Mouse (Mus musculus) hindbrain, embryonic 16.5 days (tissue): ENCODE results near the gene Irak4. TPM values are rescaled to one million over a fixed set of nuclear protein-coding genes. Genes with fewer than 3 reads are reported as not detected.

Experiments
- ATAC-seq: fragments of 200-750 bp; cut with Nextera tagmentation; 2 replicates; pipeline ENCODE4 v1.8.0; 2017; ENCODE audit warnings: moderate TSS enrichment, moderate library complexity
- H3K27ac ChIP-seq: fragments of 300-500 bp; sonication (generic); 2 replicates; pipeline ENCODE4 v1.5.1; 2014; ENCODE audit warnings: low read depth, mild to moderate bottlenecking, control low read depth, low read length, moderate library complexity
- H3K27me3 ChIP-seq: fragments of 300-500 bp; sonication (generic); replicated peaks from 2 replicates; pipeline ENCODE4 v1.6.1; 2014; ENCODE audit warnings: low read length; ENCODE audit not compliant: control insufficient read depth, insufficient read depth
- H3K36me3 ChIP-seq: fragments of 300-500 bp; sonication (generic); 2 replicates; pipeline ENCODE4 v1.6.1; 2014; ENCODE audit warnings: mild to moderate bottlenecking, low read length, moderate library complexity, mixed read lengths; ENCODE audit not compliant: control insufficient read depth, insufficient read depth
- H3K4me1 ChIP-seq: fragments of 300-500 bp; sonication (generic); 2 replicates; pipeline ENCODE4 v1.6.1; 2014; ENCODE audit warnings: low read depth, low read length; ENCODE audit not compliant: control insufficient read depth, insufficient read depth
- H3K4me2 ChIP-seq: fragments of 300-500 bp; sonication (generic); 2 replicates; pipeline ENCODE4 v1.6.1; 2014; ENCODE audit warnings: mild to moderate bottlenecking, low read length, control low read depth, moderate library complexity
- H3K4me3 ChIP-seq: fragments of 300-500 bp; sonication (generic); 2 replicates; pipeline ENCODE4 v1.5.1; 2014; ENCODE audit warnings: mild to moderate bottlenecking, low read length, control low read depth, moderate library complexity
- H3K9ac ChIP-seq: fragments of 300-500 bp; sonication (generic); 2 replicates; pipeline ENCODE4 v1.6.1; 2014; ENCODE audit warnings: low read depth, mild to moderate bottlenecking, control low read depth, low read length, moderate library complexity
- H3K9me3 ChIP-seq: fragments of 300-500 bp; sonication (generic); 2 replicates; pipeline ENCODE4 v1.6.1; 2014; ENCODE audit warnings: mild to moderate bottlenecking, low read length, moderate library complexity; ENCODE audit not compliant: control insufficient read depth
- WGBS: fragments of 180-500 bp; shearing (Covaris S2); extraction: QIAGEN DNeasy Blood & Tissue Kit; methylation state at CpG from one replicate; pipeline ENCODE4 v1.1.7; 2014; 5-methylcytosine and 5-hydroxymethylcytosine counted together
- polyA plus RNA-seq: library from polyadenylated mRNA; unstranded; fragments of >200 nt; fragmentation: Nextera tagmentation; extraction: Ambion mirVana; gene quantifications from 2 replicates; pipeline ENCODE4 v1.2.1, GENCODE M21; 2015

Irak4 gene
- polyA plus RNA-seq, 1 experiment from 2014 or later: 1.7 TPM

GRCm38 (mm10) chr15:94593586-94593985, 50.1 kb downstream of the Irak4 start:
- H3K4me3 ChIP-seq: no peak overlapping the region
- no peaks in the 10 kb centered on the region; the same call in 1 of the 2 replicates for H3K4me1 ChIP-seq
- no peak for ATAC-seq
- 73% methylated on average over 1 of the region's 1 CpGs for WGBS
- H3K9ac ChIP-seq: no peak overlapping the region
- H3K27me3 ChIP-seq: no peaks in the 10 kb centered on the region
- H3K9me3 ChIP-seq: no peaks in the 10 kb centered on the region
- H3K4me2 ChIP-seq: no peak overlapping the region
- H3K27ac ChIP-seq: no peak overlapping the region
- H3K36me3 ChIP-seq: no peaks in the 10 kb centered on the region

- Histone ChIP-seq H3K36me3 (no peaks in the 10 kb centered on the region), H3K9ac (no peak overlapping the region), H3K4me3 (no peak overlapping the region), H3K9me3 (no peaks in the 10 kb centered on the region), H3K27ac (no peak overlapping the region), H3K4me1 (no peaks in the 10 kb centered on the region), H3K4me2 (no peak overlapping the region), H3K27me3 (no peaks in the 10 kb centered on the region)
- no peak for ATAC-seq
- WGBS: 83% methylated on average over 11 of the region's 11 CpGs
Measured at GRCm38 (mm10) chr15:94600145-94600707, 56.8 kb downstream of the Irak4 start.

GRCm38 (mm10) chr15:94601339-94601738, 57.9 kb downstream of the Irak4 start:
- no peak for ATAC-seq
- Histone ChIP-seq H3K9me3 (no peaks in the 10 kb centered on the region), H3K9ac (no peak overlapping the region), H3K36me3 (no peaks in the 10 kb centered on the region), H3K27me3 (no peaks in the 10 kb centered on the region), H3K27ac (no peak overlapping the region), H3K4me1 (no peaks in the 10 kb centered on the region), H3K4me2 (no peak overlapping the region), H3K4me3 (no peak overlapping the region)
- WGBS: 19% methylated on average over 3 of the region's 3 CpGs

- Histone ChIP-seq H3K4me3 (no peak overlapping the region), H3K9me3 (no peaks in the 10 kb centered on the region), H3K36me3 (no peaks in the 10 kb centered on the region), H3K4me1 (no peaks in the 10 kb centered on the region), H3K4me2 (no peak overlapping the region), H3K27me3 (no peaks in the 10 kb centered on the region), H3K27ac (no peak overlapping the region), H3K9ac (no peak overlapping the region)
- 64% methylated on average over 3 of the region's 3 CpGs for WGBS
- no peak for ATAC-seq
Measured at GRCm38 (mm10) chr15:94602441-94602840, 59.0 kb downstream of the Irak4 start.

- no peak overlapping the region for H3K9ac ChIP-seq
- H3K36me3 ChIP-seq: no peaks in the 10 kb centered on the region
- no peak overlapping the region for H3K27ac ChIP-seq
- no peak overlapping the region for H3K4me2 ChIP-seq
- H3K4me3 ChIP-seq: no peak overlapping the region
- no peaks in the 10 kb centered on the region for H3K27me3 ChIP-seq
- no peaks in the 10 kb centered on the region for H3K9me3 ChIP-seq
- WGBS: 95% methylated on average over 8 of the region's 8 CpGs
- no peaks in the 10 kb centered on the region for H3K4me1 ChIP-seq
- ATAC-seq: no peak
Measured at GRCm38 (mm10) chr15:94607768-94608167, 64.3 kb downstream of the Irak4 start.

- ATAC-seq: no peak
- 95% methylated on average over 11 of the region's 11 CpGs for WGBS
Measured at GRCm38 (mm10) chr15:94616036-94616435, 72.6 kb downstream of the Irak4 start.

GRCm38 (mm10) chr15:94620909-94621308, 77.5 kb downstream of the Irak4 start:
- no peak overlapping the region for H3K9ac ChIP-seq
- no peak overlapping the region for H3K4me3 ChIP-seq
- no peak for ATAC-seq
- no peak overlapping the region for H3K4me2 ChIP-seq
- H3K4me1 ChIP-seq: no peaks in the 10 kb centered on the region
- H3K27ac ChIP-seq: no peak overlapping the region
- H3K9me3 ChIP-seq: no peaks in the 10 kb centered on the region
- H3K36me3 ChIP-seq: no peaks in the 10 kb centered on the region
- H3K27me3 ChIP-seq: no peaks in the 10 kb centered on the region

More at GRCm38 (mm10) chr15:94616036-94616435, 72.6 kb downstream of the Irak4 start:
- no peak overlapping the region for H3K27ac ChIP-seq
- H3K27me3 ChIP-seq: no peaks in the 10 kb centered on the region
- no peaks in the 10 kb centered on the region for H3K4me1 ChIP-seq
- no peak overlapping the region for H3K9ac ChIP-seq
- H3K4me2 ChIP-seq: no peak overlapping the region
- no peak overlapping the region for H3K4me3 ChIP-seq
- H3K36me3 ChIP-seq: no peaks in the 10 kb centered on the region
- H3K9me3 ChIP-seq: no peaks in the 10 kb centered on the region

GRCm38 (mm10) chr15:94628463-94628829, 85.0 kb downstream of the Irak4 start:
- H3K4me1 ChIP-seq: peaks cover 2% of the 10 kb centered on the region; the same call in 1 of the 2 replicates
- 45% methylated on average over 2 of the region's 2 CpGs for WGBS
- no peaks in the 10 kb centered on the region for H3K36me3 ChIP-seq
- no peaks in the 10 kb centered on the region for H3K9me3 ChIP-seq
- peak overlapping the region; percentile 98 for H3K4me2 ChIP-seq
- H3K4me3 ChIP-seq: peak overlapping the region; percentile 78
- H3K27ac ChIP-seq: no peak overlapping the region; the same call in 1 of the 2 replicates
- no peaks in the 10 kb centered on the region for H3K27me3 ChIP-seq
- peak overlapping the region; percentile 89 for H3K9ac ChIP-seq
- peak; percentile 19; the same call in 1 of the 2 replicates for ATAC-seq

- WGBS: under 1% methylated on average over 40 of the region's 96 CpGs
- ATAC-seq: peak; percentile 87
- H3K27me3 ChIP-seq: no peaks in the 10 kb centered on the region
- H3K9me3 ChIP-seq: no peaks in the 10 kb centered on the region
- H3K9ac ChIP-seq: peak within 1 kb of the TSS; percentile 89
- H3K4me1 ChIP-seq: peaks cover 2% of the 10 kb centered on the region; the same call in 1 of the 2 replicates
- H3K4me3 ChIP-seq: peak within 1 kb of the TSS; percentile 78
- H3K4me2 ChIP-seq: peak within 1 kb of the TSS; percentile 98
- peak within 1 kb of the TSS; percentile 66 for H3K27ac ChIP-seq
- H3K36me3 ChIP-seq: no peaks in the 10 kb centered on the region
Measured at GRCm38 (mm10) chr15:94628830-94629601, 85.6 kb downstream of the Irak4 start, which contains the start of gene Tmem117. Gene Tmem117, plus strand, starts transcription at chr15:94629232.
